Mouse (Mus musculus): ENCODE results near the gene Synpo2. TPM values are rescaled to one million over a fixed set of nuclear protein-coding genes. Genes with fewer than 3 reads are reported as not detected.

Synpo2 gene
- total RNA-seq, 1 experiment from 2014 or later, result not detected

DNA sequence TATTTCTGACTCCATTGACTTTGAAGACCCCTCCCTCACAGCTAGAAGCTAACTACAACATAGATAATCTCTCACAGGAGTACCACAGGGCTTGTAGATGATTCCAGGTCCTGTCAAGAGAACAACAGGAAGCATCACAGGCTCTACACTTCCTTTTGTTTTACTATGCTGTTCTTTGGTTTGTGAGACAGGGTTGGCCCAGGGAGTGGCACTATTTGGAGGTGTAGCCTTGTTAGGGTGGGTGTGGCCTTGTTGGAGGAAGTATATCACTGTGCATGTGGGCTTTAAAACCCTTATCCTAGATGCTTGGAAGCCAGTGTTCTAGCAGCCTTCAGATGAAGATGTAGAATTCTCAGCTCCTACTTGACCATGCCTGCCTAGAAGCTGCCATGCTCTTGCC is 160.9 kb downstream of the Synpo2 start:
- no peak for ATAC-seq (replicated peaks; ENCODE audit: insufficient number of reproducible peaks, low FRiP score, low TSS enrichment, poor library complexity, severe bottlenecking)

DNA sequence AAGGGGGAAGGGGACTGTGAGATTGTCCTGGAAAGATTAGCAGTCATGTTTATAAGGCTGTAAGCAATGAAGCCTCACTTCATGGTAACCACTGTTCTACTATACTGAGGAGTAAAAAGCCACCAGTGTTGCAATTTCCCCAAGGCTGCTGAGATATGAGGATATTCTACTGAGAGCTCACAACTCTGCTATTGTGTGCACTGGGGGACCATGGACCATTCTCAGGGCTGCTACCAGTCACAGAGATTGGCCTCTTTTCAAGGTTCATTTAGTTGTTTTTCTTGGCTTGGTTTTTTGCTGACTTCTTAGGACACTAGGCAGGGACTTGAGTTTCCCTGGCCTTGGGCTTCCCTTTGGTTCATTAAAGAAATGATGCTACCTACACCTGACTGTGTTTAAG is 162.6 kb downstream of the Synpo2 start:
- ATAC-seq (replicated peaks; ENCODE audit: insufficient number of reproducible peaks, low FRiP score, low TSS enrichment, poor library complexity, severe bottlenecking), result no peak

DNA sequence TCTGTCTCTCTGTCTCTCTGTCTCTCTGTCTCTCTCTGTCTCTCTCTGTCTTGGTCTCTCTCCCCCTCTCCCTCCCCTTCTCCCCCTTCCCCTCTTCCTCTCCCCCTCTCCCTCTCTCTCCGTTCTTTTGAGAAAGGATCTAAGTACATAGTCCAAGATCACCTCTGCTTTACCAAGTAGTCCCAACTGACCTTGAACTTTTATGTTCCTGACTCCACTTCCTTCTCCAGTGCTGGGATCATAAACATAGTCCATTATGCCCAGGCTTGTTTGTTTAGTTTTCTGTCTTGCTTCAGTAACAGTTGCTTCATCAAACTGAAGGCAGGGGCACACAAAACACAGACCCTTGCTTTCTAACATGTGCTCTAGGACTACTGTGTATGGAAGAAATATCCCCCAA is 163.5 kb downstream of the Synpo2 start:
- ATAC-seq (replicated peaks; ENCODE audit: insufficient number of reproducible peaks, low FRiP score, low TSS enrichment, poor library complexity, severe bottlenecking), result no peak

DNA sequence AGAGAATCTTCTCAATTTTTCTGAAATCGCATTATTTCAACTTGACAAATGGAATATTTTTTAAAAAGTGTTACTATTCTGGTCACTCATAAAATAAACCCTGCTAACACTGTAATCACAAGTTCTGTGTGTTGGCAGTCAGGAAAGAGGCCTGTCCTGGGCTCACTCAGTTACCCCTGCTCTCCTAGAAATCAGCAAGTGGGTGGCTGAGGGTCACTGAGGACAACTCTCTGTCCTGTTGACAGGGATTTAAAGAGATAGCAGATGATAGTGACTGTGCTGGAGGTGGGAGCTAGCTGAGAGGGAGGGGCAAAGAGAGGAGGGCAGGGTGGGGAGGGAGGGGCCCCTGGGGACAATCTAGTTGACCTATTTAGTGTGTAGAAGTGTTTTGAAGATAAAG is 165.0 kb downstream of the Synpo2 start:
- ATAC-seq (replicated peaks; ENCODE audit: insufficient number of reproducible peaks, low FRiP score, low TSS enrichment, poor library complexity, severe bottlenecking), result no peak

DNA sequence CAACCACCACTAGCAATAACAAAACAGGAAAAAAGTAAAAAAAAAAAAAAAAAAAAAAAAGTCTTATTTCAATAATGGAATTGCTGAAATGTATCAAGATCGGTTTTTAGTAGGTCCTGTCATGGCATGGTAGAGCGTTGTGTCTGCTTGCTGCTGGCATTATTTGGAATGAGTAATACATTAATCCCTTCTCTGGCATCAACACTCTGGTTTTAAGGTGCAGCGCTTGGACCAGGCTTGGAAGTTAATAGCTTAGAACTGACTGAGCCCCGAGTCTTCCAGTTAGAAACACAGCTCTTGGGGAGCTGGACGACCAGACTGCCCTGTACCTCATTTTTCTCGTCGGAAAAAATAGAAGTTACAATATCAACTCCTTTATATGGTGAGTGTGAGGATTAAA is 169.1 kb downstream of the Synpo2 start:
- no peak for ATAC-seq (replicated peaks; ENCODE audit: insufficient number of reproducible peaks, low FRiP score, low TSS enrichment, poor library complexity, severe bottlenecking)

DNA sequence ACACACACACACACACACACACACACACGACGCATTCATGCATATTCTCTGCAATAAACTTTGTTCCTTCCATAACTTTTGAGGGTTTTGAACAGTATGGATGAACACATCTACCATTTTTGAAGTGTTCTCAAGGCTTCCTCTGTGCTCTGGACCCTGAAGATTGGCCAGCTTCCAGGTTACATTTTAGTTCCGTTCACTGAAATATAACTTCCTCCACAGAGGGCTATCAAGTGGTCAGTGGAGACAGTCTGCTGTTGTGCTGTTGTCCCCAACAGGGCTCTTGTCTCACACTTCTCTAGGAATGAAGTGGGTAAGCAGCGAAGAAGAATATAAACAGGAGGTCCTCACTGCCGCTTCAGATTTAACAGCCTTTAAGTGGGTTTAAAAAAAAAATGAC is 170.5 kb downstream of the Synpo2 start:
- no peak for ATAC-seq (replicated peaks; ENCODE audit: insufficient number of reproducible peaks, low FRiP score, low TSS enrichment, poor library complexity, severe bottlenecking)

DNA sequence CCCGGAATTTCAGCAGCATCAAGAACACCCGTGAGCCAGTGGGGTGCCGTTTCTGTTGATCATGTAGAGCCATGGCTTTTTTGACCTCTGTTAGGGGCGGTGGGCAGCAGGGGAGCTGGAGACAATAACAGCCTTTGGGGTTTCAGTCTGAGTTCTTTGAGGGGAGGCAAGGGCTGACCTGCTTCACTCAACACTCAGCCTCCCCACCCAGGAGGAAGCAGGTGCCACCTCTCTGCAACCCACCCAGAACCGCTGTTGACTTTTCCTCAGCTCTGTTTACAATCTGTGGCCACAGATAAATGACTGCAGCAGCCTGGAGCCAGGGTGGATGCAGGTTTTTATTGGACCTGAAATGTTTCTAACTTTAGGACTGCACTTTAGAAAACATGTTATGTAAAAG is 171.8 kb downstream of the Synpo2 start:
- ATAC-seq (replicated peaks; ENCODE audit: insufficient number of reproducible peaks, low FRiP score, low TSS enrichment, poor library complexity, severe bottlenecking), result no peak

DNA sequence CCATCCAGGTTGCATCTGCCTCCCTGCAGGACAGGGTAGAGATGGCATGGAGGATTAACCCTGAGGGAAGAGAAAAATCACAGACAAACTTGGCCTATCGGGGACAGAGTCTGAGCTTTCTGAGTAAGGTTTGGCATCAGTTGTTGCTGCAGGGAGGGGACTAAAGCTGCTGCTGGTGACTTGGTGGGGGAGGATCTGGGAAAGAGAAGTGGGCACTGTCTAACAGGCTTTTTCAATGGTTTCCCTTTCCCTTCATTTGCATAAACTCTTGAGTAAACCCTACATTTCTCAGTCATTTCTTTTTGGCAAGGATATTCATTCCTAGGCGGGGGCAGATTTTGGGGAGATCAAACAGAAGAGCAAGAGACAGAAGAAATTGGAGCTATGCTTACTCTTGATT is 174.0 kb downstream of the Synpo2 start:
- ATAC-seq (replicated peaks; ENCODE audit: insufficient number of reproducible peaks, low FRiP score, low TSS enrichment, poor library complexity, severe bottlenecking), result no peak

DNA sequence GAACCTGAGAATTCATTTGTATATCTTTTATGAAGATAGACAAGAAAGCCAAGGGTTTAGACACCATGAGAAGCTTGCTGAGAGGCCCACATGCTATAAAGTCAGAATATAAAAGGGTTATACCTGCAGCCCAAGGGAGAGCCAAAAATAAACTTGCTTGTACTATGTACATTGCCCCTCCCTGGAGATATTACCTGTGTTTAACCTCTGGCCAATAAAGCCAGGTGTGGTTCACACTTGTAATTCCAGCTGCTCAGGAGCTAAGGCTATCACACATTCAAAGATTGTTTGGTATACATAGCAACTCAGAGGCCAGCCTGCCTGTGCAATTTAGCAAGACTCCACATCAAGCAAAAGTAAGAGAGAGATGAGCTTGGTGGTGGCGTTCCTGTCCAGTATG is 177.1 kb downstream of the Synpo2 start:
- no peak for ATAC-seq (replicated peaks; ENCODE audit: insufficient number of reproducible peaks, low FRiP score, low TSS enrichment, poor library complexity, severe bottlenecking)

DNA sequence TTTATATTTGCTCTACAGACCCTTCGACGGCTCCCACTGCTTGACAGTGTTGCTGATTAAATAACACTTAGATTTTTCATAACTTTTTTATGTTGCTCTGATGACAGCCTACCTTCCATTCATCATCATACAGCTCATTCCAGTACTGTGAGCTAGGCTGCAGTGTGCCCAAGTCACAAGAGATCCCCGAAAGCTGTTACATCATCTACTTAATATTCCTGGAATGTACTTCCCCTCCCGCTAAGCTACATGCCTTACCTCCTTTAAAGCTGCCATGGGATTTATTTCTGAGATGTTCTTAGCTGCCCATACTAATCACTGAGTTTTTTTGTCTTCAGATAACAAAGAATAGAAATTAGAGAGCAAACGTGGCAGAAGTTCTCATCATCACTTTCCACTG is 181.8 kb downstream of the Synpo2 start:
- ATAC-seq (replicated peaks; ENCODE audit: insufficient number of reproducible peaks, low FRiP score, low TSS enrichment, poor library complexity, severe bottlenecking), result no peak

DNA sequence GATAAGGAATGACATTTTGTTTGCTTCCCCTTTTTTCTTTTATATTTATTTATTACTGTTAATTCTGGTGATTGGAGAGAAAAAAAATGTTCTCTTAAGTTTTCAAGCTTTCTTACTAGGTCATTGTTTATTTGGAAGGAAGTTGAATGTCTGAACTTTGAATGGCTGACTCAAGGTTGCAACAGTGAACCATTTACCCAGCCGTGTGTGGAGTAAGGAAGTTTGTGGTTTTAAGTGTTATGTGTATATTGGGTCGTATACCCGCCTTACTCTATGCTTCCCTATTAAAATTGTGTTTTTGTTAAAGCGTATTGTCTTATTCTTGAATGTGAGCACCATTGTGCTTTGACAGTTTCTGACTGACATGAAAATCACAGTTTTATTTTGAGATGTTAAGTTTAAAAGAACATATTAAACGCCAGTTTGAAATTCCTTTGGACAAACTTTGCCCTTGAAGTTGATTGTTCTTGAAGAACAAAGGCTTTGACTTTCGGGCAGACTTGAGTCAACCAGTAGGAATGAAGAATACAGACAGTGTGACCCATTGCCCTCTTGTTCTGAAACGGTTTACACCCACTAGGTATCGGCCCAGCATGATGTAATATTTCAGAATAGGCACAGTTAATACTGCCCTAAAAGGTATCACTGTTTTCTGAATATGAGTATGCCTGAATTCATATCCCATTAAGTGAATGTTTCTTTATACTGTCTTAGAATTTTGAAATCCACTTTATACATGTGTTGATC is 182.6 kb downstream of the Synpo2 start:
- no peak for ATAC-seq (replicated peaks; ENCODE audit: insufficient number of reproducible peaks, low FRiP score, low TSS enrichment, poor library complexity, severe bottlenecking)

DNA sequence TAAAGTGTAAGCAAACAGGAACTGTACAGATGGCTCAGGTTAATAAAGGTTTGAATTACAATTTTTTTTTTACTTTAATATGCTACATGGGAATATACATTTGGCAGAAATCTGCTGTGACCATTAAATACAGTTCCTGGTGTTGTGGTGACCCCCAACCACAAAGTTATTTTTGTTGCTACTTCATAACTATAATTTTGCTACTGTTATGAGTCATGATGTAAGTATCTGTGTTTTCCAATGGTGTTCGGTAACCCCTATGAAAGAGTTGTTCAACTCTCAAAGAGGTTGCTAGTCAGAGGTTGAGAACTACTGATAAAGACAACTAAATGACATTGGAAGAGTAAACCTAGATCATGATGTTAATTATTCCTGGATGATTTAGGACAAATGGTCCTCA is 193.6 kb downstream of the Synpo2 start:
- no peak for ATAC-seq (replicated peaks; ENCODE audit: insufficient number of reproducible peaks, low FRiP score, low TSS enrichment, poor library complexity, severe bottlenecking)

DNA sequence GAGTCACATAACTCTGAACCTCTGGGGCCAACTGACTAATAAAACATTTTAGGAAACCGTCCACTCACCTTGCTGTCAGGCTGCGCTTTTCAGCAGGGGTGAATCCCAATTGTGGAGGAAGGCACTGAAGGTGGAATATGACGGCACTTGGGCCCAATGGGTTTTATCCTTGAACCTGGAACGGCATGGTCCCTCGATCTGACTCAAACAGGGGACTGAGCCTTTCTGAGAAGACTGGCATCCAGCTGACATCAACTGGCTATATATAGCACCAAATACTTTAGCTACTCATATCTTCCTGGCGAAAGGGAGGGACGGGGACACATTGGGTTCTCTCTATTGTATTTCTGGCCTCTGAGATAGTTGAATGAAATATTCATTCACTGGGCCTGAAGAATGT is 201.2 kb downstream of the Synpo2 start, which contains the start of gene Myoz2:
Myoz2 (minus strand) TSS at position 264 of the 400 bp plus-strand sequence.
- ATAC-seq (replicated peaks; ENCODE audit: insufficient number of reproducible peaks, low FRiP score, low TSS enrichment, poor library complexity, severe bottlenecking), result no peak

DNA sequence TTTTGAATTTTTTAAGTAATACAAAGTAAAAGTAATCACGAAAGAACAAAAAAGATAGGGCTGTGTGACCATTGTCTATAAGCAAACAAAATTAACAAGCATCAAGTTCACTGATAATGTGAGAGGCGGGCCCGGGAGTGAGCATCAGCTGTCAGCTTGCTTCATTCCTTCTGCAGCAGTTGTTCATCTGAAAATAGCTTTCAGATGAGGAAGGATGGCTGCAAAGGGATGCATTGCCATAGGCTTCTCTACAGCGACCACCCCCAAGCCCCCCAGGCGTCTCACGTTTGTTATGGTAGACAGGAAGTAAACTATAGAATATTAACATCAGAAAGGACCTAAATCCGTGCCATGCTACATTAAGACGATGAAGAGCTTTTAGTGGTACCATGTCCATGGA is 202.1 kb downstream of the Synpo2 start:
- no peak for ATAC-seq (replicated peaks; ENCODE audit: insufficient number of reproducible peaks, low FRiP score, low TSS enrichment, poor library complexity, severe bottlenecking)

Other genes starting within 250 kb of the Synpo2 start
- not detected in 3 replicates for gene Myoz2, start 201.1 kb downstream of the Synpo2 start, total RNA-seq (2017)
- 4.2 to 14.4 TPM (median 7.1 TPM) in 3 replicates for gene Sec24d, start 31.3 kb upstream of the Synpo2 start, total RNA-seq (2017)
- gene Mettl14, start 150.0 kb upstream of the Synpo2 start, total RNA-seq (2017), result 16.0 to 27.8 TPM (median 21.0 TPM) in 3 replicates
- 0.76 TPM in 1 of 3 replicates, not detected in the others for gene Prss12, start 210.8 kb upstream of the Synpo2 start, total RNA-seq (2017)